Mouse (Mus musculus) testis, adult 2 months (tissue): ENCODE data around the gene Ak1.

Source experiments
- CTCF ChIP-seq: fragments of 200-500 bp; IDR thresholded peaks from 2 replicates; pipeline ENCODE4 v1.5.1; 2012; ENCODE audit warnings: low read depth, mild to moderate bottlenecking, inconsistent platforms, low read length, moderate library complexity; ENCODE audit not compliant: control insufficient read depth, insufficient read depth, insufficient replicate concordance
- POLR2A ChIP-seq: fragments of 200-500 bp; IDR thresholded peaks from 2 replicates; pipeline ENCODE4 v1.6.1; 2012; ENCODE audit warnings: low read depth, mild to moderate bottlenecking, inconsistent platforms, low read length, moderate library complexity; ENCODE audit not compliant: control insufficient read depth

DNA sequence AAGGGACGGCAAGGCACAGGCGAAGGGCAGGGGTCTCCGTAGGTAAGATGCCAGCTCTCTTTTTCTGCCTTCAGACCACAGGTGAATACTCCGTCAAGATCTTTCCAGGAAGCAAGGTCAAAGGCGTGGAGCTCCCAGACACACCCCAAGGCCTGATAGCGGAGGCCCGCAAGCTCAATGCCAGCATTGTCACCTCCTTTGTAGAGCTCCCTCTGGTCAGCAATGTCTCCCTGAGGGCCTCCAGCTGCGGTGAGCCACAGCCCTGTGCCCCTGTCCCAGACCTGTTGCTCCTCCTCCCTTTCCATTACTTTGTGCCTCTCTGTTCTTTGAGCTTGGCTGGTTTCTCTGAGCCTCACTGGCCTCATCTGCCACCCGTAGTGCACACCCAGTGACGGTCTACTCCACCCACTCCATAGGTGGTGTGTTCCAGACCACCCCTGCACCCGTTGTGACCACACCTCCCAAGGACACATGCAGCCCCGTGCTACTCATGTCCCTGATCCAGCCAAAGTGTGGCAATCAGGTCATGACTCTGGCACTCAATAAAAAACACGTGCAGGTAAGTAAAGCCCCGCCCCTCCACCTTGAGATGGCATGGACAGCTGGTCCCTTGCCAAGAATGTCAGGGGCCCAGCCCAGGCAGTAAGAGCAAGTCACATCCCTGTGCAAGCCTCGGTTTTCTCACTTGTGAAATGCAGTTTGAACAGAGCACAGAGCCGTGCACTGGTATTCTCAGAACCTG is 51.8 kb downstream of the Ak1 start:
- TF ChIP-seq CTCF (no peak), POLR2A (no peak)
